Mouse (Mus musculus) gastrocnemius, postnatal 4 days (tissue): ENCODE data around the gene Manba. TPM values are rescaled to one million over a fixed set of nuclear protein-coding genes. Genes with fewer than 3 reads are reported as not detected.
"Not testable (repeated sequence)": the region's sequence is repeated elsewhere in the genome, so short reads cannot be mapped to it uniquely, and the experiment has no call there.

Source experiments
- DNase-seq, 2 experiments: peaks; one replicate each; pipeline ENCODE4 v3.0.0; 2021 to 2022; ENCODE audit warnings: low spot score in 2 of 2, mixed read lengths in 2 of 2
- long read RNA-seq, 2 experiments: library from polyadenylated mRNA; stranded (forward); transcript quantifications; one replicate each; pipeline ENCODE4 v2.0.0; 2021
- total RNA-seq, 2 experiments: library from RNA; stranded (reverse); gene quantifications; 2 replicates each; pipeline ENCODE4 v1.2.3; 2021

Manba gene
- total RNA-seq, result 10 to 100 TPM; 10.9 to 12.7 TPM
- long read RNA-seq, experiment 1, transcript Manba-201 (17 exons, 3,675 nt), result major isoform, 7 of 8 reads
- long read RNA-seq, experiment 1, partial matches to known transcripts, result 1 of 8 reads
- long read RNA-seq, experiment 1, other reads (novel, unspliced or antisense), result 0 of 8 reads
- long read RNA-seq, experiment 2, transcript Manba-201 (17 exons, 3,675 nt), result major isoform, 16 of 22 reads
- long read RNA-seq, experiment 2, partial matches to known transcripts, result 0 of 22 reads
- long read RNA-seq, experiment 2, other reads (novel, unspliced or antisense), result 6 of 22 reads

GRCm38 (mm10) chr3:135485128-135485899, at the start of gene Manba:
Manba (plus strand) TSS chr3:135485611.
- DNase-seq, result peak; percentile 59 to 72

GRCm38 (mm10) chr3:135436901-135437616, 48.4 kb upstream of the Manba start:
- DNase-seq, result no peak

GRCm38 (mm10) chr3:135437758-135438495, 47.5 kb upstream of the Manba start, which contains the start of gene Ube2d3:
Ube2d3 (plus strand) TSS chr3:135438149.
- DNase-seq, result peak; percentile 98

GRCm38 (mm10) chr3:135438531-135438912, 46.9 kb upstream of the Manba start:
- peak; percentile 95 to 96 for DNase-seq

- peak; percentile 69 to 88 for DNase-seq
Observed at GRCm38 (mm10) chr3:135438913-135439531, 46.4 kb upstream of the Manba start.

GRCm38 (mm10) chr3:135439651-135440050, 45.8 kb upstream of the Manba start:
- DNase-seq, result no peak

GRCm38 (mm10) chr3:135440221-135440620, 45.2 kb upstream of the Manba start:
- peak in 1 of 2 experiments; percentile 27 for DNase-seq

- DNase-seq, result no peak
Observed at GRCm38 (mm10) chr3:135440621-135441020, 44.8 kb upstream of the Manba start.

- no peak for DNase-seq
Observed at GRCm38 (mm10) chr3:135444930-135445329, 40.5 kb upstream of the Manba start.

GRCm38 (mm10) chr3:135458981-135459380, 26.4 kb upstream of the Manba start:
- DNase-seq, result no peak

- DNase-seq, result no peak
Observed at GRCm38 (mm10) chr3:135468402-135468801, 17.0 kb upstream of the Manba start.

GRCm38 (mm10) chr3:135469146-135469545, 16.3 kb upstream of the Manba start:
- no peak for DNase-seq

- peak in 1 of 2 experiments; percentile 50 for DNase-seq
Observed at GRCm38 (mm10) chr3:135469974-135470373, 15.4 kb upstream of the Manba start.

GRCm38 (mm10) chr3:135470823-135471222, 14.6 kb upstream of the Manba start:
- DNase-seq, result no peak

GRCm38 (mm10) chr3:135475025-135475424, 10.4 kb upstream of the Manba start:
- no peak for DNase-seq

GRCm38 (mm10) chr3:135476286-135476685, 9.1 kb upstream of the Manba start:
- DNase-seq, result no peak

- DNase-seq, result no peak
Observed at GRCm38 (mm10) chr3:135476977-135477376, 8.4 kb upstream of the Manba start.

- not testable (repeated sequence) for DNase-seq
Observed at GRCm38 (mm10) chr3:135479090-135479489, 6.3 kb upstream of the Manba start.

GRCm38 (mm10) chr3:135480767-135481166, 4.6 kb upstream of the Manba start:
- no peak for DNase-seq

GRCm38 (mm10) chr3:135481608-135482007, 3.8 kb upstream of the Manba start:
- no peak for DNase-seq
